Mouse (Mus musculus): ENCODE data around the gene Mavs.

- TF ChIP-seq CTCF (IDR thresholded peaks at IDR 0.05; ENCODE audit: low read depth, low read length) (no peak), POLR2A (IDR thresholded peaks at IDR 0.05; ENCODE audit: borderline replicate concordance, low read depth, low read length) (no peak)
Measured at GRCm38 (mm10) chr2:131254329-131254713, 20.5 kb downstream of the Mavs start.
